Mouse (Mus musculus) small intestine, adult 2 months (tissue): ENCODE measurements at regions not wholly inside any gene's neighbourhood (a gene's known extent, or its start where the extent isn't known, plus 50 kb on each side); places are given as distances from the start of the nearest gene placed in this dataset.

ENCODE experiments used
- CTCF ChIP-seq: fragments of 200-500 bp; IDR thresholded peaks from 2 replicates; pipeline ENCODE4 v1.5.1; 2012; ENCODE audit warnings: low read depth, mild to moderate bottlenecking, control low read depth, inconsistent platforms, low read length, moderate library complexity, mixed read lengths; ENCODE audit not compliant: insufficient replicate concordance, insufficient read length; ENCODE audit errors: extremely low read depth
- POLR2A ChIP-seq: fragments of 200-500 bp; IDR thresholded peaks from 2 replicates; pipeline ENCODE4 v1.6.1; 2012; ENCODE audit warnings: low read depth, mild to moderate bottlenecking, control low read depth, inconsistent platforms, low read length, moderate library complexity

GRCm38 (mm10) chr4:137156441-137157105 lies 108.0 kb upstream of the Zbtb40 start:
- TF ChIP-seq CTCF (no peak), POLR2A (no peak)
